Mouse (Mus musculus) gastrocnemius, adult 8-10 months (tissue): ENCODE results near the gene Parg. TPM values are rescaled to one million over a fixed set of nuclear protein-coding genes. Genes with fewer than 3 reads are reported as not detected.
A peak's percentile ranks its signal among the peaks of the same experiment; 100 is the strongest.
"Not testable (repeated sequence)": the region's sequence is repeated elsewhere in the genome, so short reads cannot be mapped to it uniquely, and the experiment has no call there.

ENCODE experiments used
- DNase-seq, 2 experiments: peaks; one replicate each; pipeline ENCODE4 v3.0.0; 2022; ENCODE audit warnings: low spot score in 2 of 2
- total RNA-seq, 4 experiments: library from RNA; stranded (reverse); gene quantifications; 2 replicates each; pipeline ENCODE4 v1.2.4; 2022

Parg gene
- total RNA-seq = 10 to 100 TPM; 16.4 to 20.8 (median 18.5) TPM

DNA sequence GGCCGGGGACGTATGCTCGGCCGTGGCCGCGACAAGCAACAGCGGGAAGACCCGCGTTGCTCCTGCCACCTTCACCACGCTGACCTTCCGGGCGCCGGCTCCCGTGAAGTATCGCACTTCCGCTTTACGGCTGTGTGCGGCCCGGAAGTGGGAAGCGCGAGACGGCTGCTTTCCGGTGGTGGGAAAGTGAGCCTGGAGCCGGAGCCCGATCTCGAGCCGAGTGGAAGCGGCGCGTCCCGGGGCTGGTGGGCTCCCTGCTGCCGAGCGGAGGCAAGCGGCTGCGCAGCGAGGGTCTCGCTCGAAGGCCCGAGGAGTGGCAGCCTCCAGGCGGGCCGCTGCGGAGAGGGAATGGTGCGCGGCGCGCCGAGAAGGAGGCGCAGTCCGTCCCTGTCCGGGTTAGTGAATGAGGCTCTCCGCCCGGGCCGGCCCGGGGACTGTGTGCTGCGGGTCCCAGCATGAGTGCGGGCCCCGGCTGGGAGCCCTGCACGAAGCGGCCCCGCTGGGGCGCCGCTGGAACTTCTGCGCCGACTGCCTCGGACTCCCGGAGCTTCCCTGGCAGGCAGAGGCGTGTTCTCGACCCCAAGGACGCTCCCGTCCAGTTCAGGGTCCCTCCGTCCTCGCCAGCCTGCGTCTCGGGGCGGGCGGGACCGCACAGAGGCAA lies at the start of gene Parg, which contains the start of gene Timm23:
Gene Parg (plus strand): TSS at position 159 of the 661 bp plus-strand sequence.
Gene Timm23 (minus strand): TSS at position 108 of the 661 bp plus-strand sequence.
- peak; percentile 64 to 77 for DNase-seq

- no peak for DNase-seq
Measured at GRCm38 (mm10) chr14:32152243-32152965, 49.3 kb upstream of the Parg start.

DNA sequence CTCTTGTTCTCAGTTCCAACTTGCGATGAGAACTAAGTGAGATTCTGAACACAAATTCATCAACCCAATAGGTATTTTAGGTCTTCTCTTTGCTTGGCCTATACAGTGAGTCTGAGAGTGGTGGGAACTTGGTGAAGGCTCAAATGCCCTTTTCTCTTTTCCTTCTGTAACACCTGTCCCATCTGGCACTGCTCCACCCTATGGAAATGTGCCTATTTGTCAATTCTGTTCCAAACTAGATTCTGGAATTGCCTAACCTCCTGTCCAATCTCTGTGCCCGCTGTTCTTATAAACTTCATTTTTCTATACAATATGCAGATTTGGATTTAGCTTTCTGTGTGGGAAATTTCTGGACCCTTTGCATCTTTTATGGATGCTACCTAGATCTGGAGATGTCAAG lies 48.6 kb upstream of the Parg start:
- no peak for DNase-seq

DNA sequence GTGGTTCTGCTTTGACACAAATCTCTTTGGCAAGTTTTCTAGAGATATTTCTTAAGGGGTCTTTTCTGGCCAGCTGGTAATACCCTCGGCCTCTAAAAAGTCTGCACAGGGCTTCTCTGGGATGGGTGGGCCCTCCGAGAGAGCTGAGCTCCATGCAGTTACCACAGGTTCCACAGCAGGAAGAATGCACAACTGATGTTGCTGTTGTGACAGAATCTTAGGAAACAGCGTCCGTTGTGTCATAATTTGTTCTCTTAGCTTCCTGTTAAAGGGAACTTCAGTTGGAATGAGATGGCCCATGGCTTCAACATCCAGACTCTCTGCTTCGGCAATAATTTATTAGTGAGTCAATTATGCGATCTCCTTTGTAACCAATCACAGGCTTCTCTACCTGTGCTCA lies 47.0 kb upstream of the Parg start:
- no peak for DNase-seq

- DNase-seq = no peak
Measured at GRCm38 (mm10) chr14:32159150-32159670, 42.5 kb upstream of the Parg start.

GRCm38 (mm10) chr14:32159690-32160246 lies 42.0 kb upstream of the Parg start, which contains the start of gene Ncoa4:
Gene Ncoa4, plus strand, starts transcription at chr14:32159865.
- DNase-seq = peak; percentile 98

DNA sequence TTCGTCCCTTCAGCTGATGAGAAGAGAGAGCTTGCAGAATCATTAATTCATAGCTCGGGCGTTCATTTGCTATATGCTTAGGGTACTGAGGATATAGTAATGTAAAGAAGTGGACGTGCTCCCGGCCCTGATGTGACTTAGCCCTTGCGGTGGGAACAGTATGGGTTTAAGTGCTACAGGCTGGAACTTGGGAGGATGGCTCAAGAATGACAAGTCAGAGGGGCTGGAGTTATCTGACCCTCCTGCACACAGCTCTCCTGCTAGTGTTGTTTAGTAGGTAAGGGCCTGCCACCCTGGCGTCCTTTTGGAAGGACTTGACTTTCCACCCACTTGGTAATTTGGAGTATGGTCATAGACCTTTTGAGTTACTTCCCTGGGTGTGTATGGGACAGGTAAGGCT lies 41.2 kb upstream of the Parg start:
- no peak for DNase-seq

- no peak for DNase-seq
Measured at GRCm38 (mm10) chr14:32161090-32161885, 40.5 kb upstream of the Parg start.

DNA sequence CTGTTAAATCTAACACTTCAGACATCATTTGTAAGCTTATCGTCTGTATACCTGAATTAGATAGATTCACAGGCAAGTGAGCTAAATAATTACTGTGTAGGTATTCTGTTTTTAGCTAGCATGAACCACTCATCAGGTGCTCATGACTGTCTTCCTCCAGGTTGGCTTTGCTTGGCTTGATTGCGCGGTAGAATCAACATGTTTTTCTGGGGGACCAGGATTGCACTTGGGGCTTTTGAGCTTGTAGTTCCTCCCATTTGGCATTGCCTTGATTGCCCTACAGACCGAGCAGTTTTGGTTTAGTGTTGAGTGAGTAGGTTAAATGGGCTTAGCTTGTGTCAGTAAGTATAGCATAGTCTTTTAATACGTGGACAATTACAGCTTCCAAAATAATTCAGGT lies 39.5 kb upstream of the Parg start:
- no peak for DNase-seq

- DNase-seq = no peak
Measured at GRCm38 (mm10) chr14:32163203-32163888, 38.4 kb upstream of the Parg start.

GRCm38 (mm10) chr14:32164173-32165051 lies 37.3 kb upstream of the Parg start:
- no peak for DNase-seq

DNA sequence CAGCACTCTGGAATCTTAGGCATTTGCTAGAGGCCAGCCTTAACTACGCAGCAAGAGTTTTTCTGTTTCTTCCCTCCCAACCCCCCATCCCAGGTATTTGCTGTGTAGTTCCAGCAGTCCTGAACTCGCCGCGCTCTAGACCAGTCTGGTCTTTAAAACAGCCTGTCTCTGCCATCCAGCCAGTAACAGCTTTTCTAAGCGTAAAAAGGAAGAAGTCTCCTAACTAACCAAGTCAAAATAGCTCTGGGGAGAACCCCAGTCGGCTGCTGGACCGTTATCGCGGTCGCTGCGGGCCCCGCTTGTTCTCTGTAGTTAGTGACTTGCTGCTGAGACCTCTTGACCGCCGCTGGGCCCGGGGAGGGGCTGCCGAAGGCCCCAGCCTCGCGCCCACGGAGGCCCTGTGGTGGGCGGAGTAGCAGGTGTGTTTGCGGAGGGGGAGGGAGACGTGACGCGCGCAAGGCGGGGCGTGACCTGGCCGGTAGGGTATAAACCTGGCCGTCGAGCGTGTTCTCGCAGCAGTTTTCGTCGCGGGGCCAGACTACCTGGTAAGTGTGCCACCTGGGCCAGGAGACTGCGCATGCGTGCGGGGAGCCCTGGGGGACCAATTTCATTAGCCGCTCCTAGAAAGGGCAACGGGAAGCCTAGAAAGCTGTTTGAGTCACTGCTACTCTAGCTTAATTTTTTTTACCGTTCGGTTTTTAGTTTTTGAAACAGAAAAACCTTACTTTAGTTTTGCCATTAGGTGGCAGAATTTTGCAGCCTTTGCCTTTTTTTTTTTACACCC lies 36.3 kb upstream of the Parg start:
- peak; percentile 14 to 55 for DNase-seq

DNA sequence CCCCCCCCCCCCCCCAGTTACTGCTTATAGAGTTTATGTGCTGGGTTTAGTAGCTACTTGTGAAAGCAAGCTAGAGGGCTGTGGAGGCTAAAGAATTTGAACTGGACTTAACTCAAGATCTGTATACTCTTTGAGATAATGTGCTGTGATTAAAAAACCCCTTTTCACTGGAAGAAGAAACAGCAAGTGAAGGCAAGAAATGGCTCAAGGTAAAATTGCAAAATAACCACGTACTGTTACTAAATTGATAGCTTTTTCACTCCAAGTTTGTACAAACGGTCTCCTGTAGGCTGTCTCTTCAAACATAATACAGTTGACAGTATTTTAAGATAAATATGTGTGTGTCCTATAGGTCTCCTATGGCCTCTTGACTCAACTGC lies 35.7 kb upstream of the Parg start:
- DNase-seq = no peak

- no peak for DNase-seq
Measured at GRCm38 (mm10) chr14:32166840-32167239, 34.9 kb upstream of the Parg start.

DNA sequence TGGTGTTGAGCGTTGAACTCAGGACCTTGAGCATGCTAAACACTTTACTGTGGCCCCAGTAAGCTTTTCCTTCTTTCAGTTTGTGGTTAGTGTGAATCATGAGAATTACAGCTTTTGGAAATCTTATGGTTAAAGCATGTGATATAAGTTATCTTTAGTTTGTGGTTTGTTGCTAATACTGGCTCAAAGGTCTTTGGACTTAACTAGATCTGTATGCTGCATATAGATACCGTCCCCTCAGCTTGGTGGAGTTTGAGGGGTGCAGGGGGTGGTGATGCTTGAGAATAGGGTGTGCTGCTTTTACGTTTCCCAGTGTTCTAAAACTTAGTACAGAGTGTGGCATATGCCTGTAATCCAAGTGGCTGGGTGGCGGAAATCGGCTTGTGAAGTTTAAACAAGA lies 34.4 kb upstream of the Parg start:
- DNase-seq = no peak

DNA sequence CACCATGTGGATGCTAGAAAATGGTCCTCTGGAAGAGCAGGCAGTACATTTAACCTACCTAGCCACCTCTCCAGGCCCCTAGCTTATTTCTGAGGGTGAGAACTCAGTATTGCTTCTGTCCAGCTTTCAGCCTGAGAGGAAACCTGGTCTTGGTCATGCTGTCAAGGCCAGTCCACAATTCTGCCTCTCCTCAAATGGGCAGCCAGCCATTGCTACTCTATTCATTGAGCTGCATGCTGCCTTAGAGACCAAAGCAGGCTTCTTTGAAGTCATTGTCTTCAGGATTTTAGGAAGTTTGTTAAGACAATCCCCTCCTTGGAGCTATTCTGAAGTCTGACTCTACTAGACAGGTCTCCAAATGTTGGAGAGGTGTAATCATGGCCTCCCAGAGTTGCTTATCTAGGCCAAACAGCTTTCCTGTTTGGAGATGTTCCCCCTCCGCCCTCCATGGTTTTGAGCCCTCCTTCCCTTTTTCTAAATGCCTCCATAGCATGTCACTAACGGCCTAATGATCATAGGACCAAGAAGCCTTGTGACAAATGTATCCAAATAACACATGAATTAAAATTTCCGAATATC lies 33.0 kb upstream of the Parg start:
- no peak for DNase-seq

DNA sequence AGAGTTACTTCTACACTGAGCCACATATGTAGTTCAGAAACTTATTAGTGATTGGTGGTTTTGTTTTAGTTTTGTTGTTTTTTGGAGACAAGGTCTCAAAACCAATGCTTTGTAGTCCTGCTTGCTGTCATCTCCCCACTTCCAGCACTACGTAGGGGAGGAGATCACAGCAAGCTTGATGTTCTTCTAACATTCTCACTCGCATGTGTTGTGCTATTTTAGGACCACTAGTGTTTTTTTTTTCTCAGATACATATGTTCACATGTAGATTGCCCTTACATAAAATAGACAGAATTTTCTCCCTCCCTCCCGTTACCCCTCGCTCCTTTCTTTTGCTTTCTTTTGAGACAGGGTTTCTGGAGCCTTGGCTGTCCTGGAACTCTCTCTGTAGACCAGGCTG lies 31.6 kb upstream of the Parg start:
- no peak for DNase-seq

GRCm38 (mm10) chr14:32175310-32175709 lies 26.4 kb upstream of the Parg start:
- DNase-seq = no peak

GRCm38 (mm10) chr14:32176590-32176989 lies 25.2 kb upstream of the Parg start:
- DNase-seq = not testable (repeated sequence)
